Mouse (Mus musculus) intestine, embryonic 16.5 days (tissue): Measurements from ENCODE around the gene Rab3d. TPM values are rescaled to one million over a fixed set of nuclear protein-coding genes. Genes with fewer than 3 reads are reported as not detected.
A peak's percentile ranks its signal among the peaks of the same experiment; 100 is the strongest.

Experiments
- ATAC-seq: fragments of 200-750 bp; cut with Nextera tagmentation; 2 replicates; pipeline ENCODE4 v1.8.0; 2017; ENCODE audit warnings: moderate TSS enrichment, moderate library complexity
- H3K27ac ChIP-seq: fragments of 300-500 bp; sonication (generic); 2 replicates; pipeline ENCODE4 v1.5.1; 2014; ENCODE audit warnings: mild to moderate bottlenecking, low read length
- H3K27me3 ChIP-seq: fragments of 300-500 bp; sonication (generic); replicated peaks from 2 replicates; pipeline ENCODE4 v1.6.1; 2014; ENCODE audit warnings: low read length, control low read depth, mixed read lengths; ENCODE audit not compliant: control insufficient read depth, insufficient read depth
- H3K36me3 ChIP-seq: fragments of 300-500 bp; sonication (generic); 2 replicates; pipeline ENCODE4 v1.6.1; 2014; ENCODE audit warnings: low read length, control low read depth; ENCODE audit not compliant: control insufficient read depth, insufficient read depth
- H3K4me1 ChIP-seq: fragments of 300-500 bp; sonication (generic); 2 replicates; pipeline ENCODE4 v1.6.1; 2014; ENCODE audit warnings: low read length, control low read depth, mixed read lengths; ENCODE audit not compliant: control insufficient read depth, insufficient read depth
- H3K4me2 ChIP-seq: fragments of 300-500 bp; sonication (generic); 2 replicates; pipeline ENCODE4 v1.6.1; 2014; ENCODE audit warnings: low read depth, low read length, control low read depth
- H3K4me3 ChIP-seq: fragments of 300-500 bp; sonication (generic); 2 replicates; pipeline ENCODE4 v1.5.1; 2014; ENCODE audit warnings: mild to moderate bottlenecking, low read length
- H3K9ac ChIP-seq: fragments of 300-500 bp; sonication (generic); 2 replicates; pipeline ENCODE4 v1.6.1; 2014; ENCODE audit warnings: low read depth, low read length
- H3K9me3 ChIP-seq: fragments of 300-500 bp; sonication (generic); 2 replicates; pipeline ENCODE4 v1.6.1; 2016; ENCODE audit warnings: low read length, control low read depth; ENCODE audit not compliant: control insufficient read depth
- WGBS: fragments of 180-500 bp; shearing (Covaris S2); extraction: QIAGEN DNeasy Blood & Tissue Kit; methylation state at CpG from one replicate; pipeline ENCODE4 v1.1.7; 2014; 5-methylcytosine and 5-hydroxymethylcytosine counted together
- polyA plus RNA-seq: library from polyadenylated mRNA; unstranded; fragments of >200 nt; fragmentation: Nextera tagmentation; extraction: Ambion mirVana; gene quantifications from 2 replicates; pipeline ENCODE4 v1.2.1, GENCODE M21; 2015

Rab3d gene
- polyA plus RNA-seq, 1 experiment from 2014 or later: 47.5 TPM

DNA sequence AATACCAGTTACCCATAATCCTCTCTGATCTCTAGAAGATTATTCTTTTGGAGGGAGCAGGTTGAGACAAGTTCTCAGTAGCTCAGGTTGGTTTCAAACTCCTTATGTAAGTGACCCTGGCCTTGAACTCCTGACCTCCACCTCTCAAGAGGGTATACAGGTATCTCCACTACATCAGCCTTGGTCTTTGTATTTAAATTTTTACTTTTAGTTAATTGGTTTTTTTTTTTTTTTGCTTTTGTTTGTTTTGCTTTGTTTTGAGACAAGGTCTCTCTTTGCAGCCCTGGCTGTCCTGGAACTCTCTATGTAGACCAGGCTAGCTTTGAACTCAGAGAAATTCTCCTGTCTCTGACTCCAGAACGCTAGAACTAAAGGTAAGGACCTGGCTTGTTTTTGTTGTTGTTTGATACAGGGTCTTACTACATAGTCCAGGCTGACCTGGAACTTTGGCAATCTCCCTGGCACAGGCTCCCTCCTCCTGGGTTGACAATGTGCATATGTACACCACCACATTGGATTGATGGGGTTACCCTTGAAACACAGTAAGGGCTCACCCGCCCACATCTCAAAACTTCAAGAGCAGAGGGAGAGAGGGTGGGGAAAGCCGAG is 5.6 kb upstream of the Rab3d start:
- no peaks in the 10 kb centered on the region for H3K9me3 ChIP-seq
- no peak overlapping the region for H3K27ac ChIP-seq
- peaks cover 8% of the 10 kb centered on the region for H3K4me1 ChIP-seq
- 0 out of 2 replicates have a peak overlapping the region, but pooled peaks have one; percentile 8 for H3K9ac ChIP-seq
- 52% methylated on average over 3 of the region's 3 CpGs for WGBS
- H3K4me2 ChIP-seq: no peak overlapping the region
- H3K36me3 ChIP-seq: peaks cover 3% of the 10 kb centered on the region; the same call in 1 of the 2 replicates
- no peak overlapping the region for H3K4me3 ChIP-seq
- no peaks in the 10 kb centered on the region for H3K27me3 ChIP-seq
- no peak for ATAC-seq

GRCm38 (mm10) chr9:21923036-21923435 is 5.0 kb upstream of the Rab3d start:
- H3K9me3 ChIP-seq: no peaks in the 10 kb centered on the region
- no peak overlapping the region for H3K4me2 ChIP-seq
- peaks cover 8% of the 10 kb centered on the region for H3K4me1 ChIP-seq
- peaks cover 3% of the 10 kb centered on the region; the same call in 1 of the 2 replicates for H3K36me3 ChIP-seq
- ATAC-seq: no peak
- H3K4me3 ChIP-seq: no peak overlapping the region
- WGBS: 94% methylated on average over 4 of the region's 4 CpGs
- no peaks in the 10 kb centered on the region for H3K27me3 ChIP-seq
- no peak overlapping the region for H3K27ac ChIP-seq
- H3K9ac ChIP-seq: no peak overlapping the region

DNA sequence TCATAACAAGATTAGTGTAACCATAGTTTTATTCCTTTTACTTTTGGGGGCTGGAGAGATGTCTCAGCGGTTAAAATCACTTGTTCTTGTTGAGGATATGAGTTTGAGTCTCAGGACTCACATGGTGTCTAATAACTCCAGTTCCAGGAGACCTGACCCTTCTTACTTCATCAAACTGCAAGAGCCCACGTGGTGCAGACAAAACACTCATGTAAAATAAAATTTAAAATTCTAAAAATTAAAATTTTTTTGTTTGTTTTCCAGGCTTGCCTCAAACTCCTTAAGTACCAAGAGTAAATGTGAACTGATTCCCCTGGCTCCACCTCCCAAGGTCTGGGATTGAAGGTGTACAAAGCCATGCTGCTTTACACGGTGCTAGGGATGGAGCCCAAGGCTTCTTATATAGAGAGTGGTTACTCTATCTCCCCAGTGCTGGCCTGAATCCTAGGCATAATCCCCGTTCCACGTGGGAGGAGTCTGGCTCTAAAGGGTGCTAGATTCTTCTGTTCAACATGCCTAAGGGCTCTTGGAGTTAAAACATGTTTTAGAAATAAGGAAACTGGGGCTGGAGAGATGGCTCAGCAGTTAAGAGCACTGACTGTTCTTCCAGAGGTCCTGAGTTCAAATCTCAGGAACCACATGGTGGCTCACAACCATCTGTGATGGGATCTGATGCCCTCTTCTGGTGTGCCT is 846 bp upstream of the Rab3d start:
- no peak for ATAC-seq
- Histone ChIP-seq H3K4me2 (peak overlapping the region; percentile 97), H3K27me3 (no peaks in the 10 kb centered on the region), H3K4me1 (peaks cover 9% of the 10 kb centered on the region; the same call in 1 of the 2 replicates), H3K27ac (no peak overlapping the region), H3K9ac (no peak overlapping the region), H3K4me3 (peak overlapping the region; percentile 81), H3K36me3 (no peaks in the 10 kb centered on the region), H3K9me3 (no peaks in the 10 kb centered on the region)
- WGBS: 20% methylated on average over 5 of the region's 5 CpGs

DNA sequence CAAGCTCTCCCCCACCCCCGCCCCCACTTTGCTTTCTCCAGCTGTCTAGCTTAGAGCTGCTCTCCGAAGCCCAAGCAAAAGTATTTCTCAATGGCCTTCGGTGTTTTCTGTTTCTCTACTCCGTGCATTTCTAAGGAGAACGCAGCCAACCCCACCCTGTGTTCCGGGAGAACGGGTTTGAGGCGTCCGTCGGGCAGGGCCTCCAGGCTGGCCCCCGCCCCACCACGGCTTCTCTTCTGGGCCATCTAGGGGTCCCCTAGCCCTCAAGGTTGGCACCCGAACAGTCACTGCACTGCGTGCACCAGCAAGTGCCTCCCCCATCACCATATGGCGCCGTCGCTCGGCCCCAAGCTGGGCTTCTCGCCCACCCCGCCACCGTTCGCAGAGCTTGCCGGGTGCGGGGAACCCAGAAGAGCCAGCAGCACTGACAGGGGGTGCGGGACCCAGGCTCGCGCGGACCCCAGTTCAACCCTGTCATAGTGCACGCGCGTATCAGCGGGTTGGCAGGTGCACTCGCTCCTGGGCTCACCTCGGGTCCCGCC is 428 bp downstream of the Rab3d start:
- peak; percentile 58 for ATAC-seq
- H3K9ac ChIP-seq: peak overlapping the region; percentile 81
- H3K27ac ChIP-seq: peak overlapping the region; percentile 77
- H3K4me1 ChIP-seq: peaks cover 9% of the 10 kb centered on the region; the same call in 1 of the 2 replicates
- H3K4me2 ChIP-seq: peak overlapping the region; percentile 97
- 0 out of 2 replicates have a peak, but pooled peaks cover 2% of the 10 kb centered on the region for H3K36me3 ChIP-seq
- WGBS: 2% methylated on average over 35 of the region's 35 CpGs
- H3K27me3 ChIP-seq: no peaks in the 10 kb centered on the region
- H3K9me3 ChIP-seq: no peaks in the 10 kb centered on the region
- peak overlapping the region; percentile 81 for H3K4me3 ChIP-seq

- WGBS: 45% methylated on average over 3 of the region's 3 CpGs
- H3K27ac ChIP-seq: peak overlapping the region; percentile 77
Measured at GRCm38 (mm10) chr9:21916851-21917492, 1.0 kb downstream of the Rab3d start.

GRCm38 (mm10) chr9:21909474-21910223 is 8.3 kb downstream of the Rab3d start:
- no peak for ATAC-seq
- no peak overlapping the region for H3K4me3 ChIP-seq
- no peak overlapping the region for H3K4me2 ChIP-seq
- WGBS: 78% methylated on average over 10 of the region's 10 CpGs
- H3K9ac ChIP-seq: no peak overlapping the region
- no peaks in the 10 kb centered on the region for H3K4me1 ChIP-seq
- no peak overlapping the region for H3K27ac ChIP-seq
- no peaks in the 10 kb centered on the region for H3K27me3 ChIP-seq
- no peaks in the 10 kb centered on the region for H3K9me3 ChIP-seq
- 0 out of 2 replicates have a peak, but pooled peaks cover 2% of the 10 kb centered on the region for H3K36me3 ChIP-seq

More at GRCm38 (mm10) chr9:21916851-21917492, 1.0 kb downstream of the Rab3d start:
- ATAC-seq: peak; percentile 51
- peak overlapping the region; percentile 97 for H3K4me2 ChIP-seq
- peak overlapping the region; percentile 81 for H3K9ac ChIP-seq
- no peaks in the 10 kb centered on the region for H3K27me3 ChIP-seq
- H3K9me3 ChIP-seq: no peaks in the 10 kb centered on the region
- H3K4me1 ChIP-seq: peaks cover 9% of the 10 kb centered on the region; the same call in 1 of the 2 replicates
- 0 out of 2 replicates have a peak, but pooled peaks cover 2% of the 10 kb centered on the region for H3K36me3 ChIP-seq
- H3K4me3 ChIP-seq: peak overlapping the region; percentile 81

DNA sequence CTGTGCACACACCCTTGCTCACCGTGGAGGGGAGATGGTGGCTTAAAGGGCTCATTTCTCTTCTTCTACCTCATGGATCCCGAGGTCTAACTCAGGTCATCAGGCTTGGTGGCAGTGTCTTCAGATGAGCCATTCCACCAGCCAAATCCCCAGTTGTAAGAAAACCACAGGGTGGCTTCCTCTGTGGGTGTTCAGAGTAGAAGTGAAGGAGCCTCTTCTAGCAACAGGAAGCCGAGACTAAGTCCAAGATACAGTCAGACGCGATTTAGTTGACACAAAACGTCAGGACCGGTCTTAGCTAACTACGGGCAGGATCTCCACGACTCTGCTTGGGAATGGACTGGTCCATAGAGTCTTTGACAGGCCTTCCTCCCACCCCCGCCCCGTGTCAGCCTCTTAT is 9.8 kb downstream of the Rab3d start:
- no peak overlapping the region for H3K27ac ChIP-seq
- H3K4me2 ChIP-seq: no peak overlapping the region
- no peaks in the 10 kb centered on the region for H3K4me1 ChIP-seq
- H3K4me3 ChIP-seq: no peak overlapping the region
- H3K36me3 ChIP-seq: 0 out of 2 replicates have a peak, but pooled peaks cover 2% of the 10 kb centered on the region
- no peak for ATAC-seq
- WGBS: 73% methylated on average over 11 of the region's 11 CpGs
- H3K9ac ChIP-seq: no peak overlapping the region
- no peaks in the 10 kb centered on the region for H3K9me3 ChIP-seq
- no peaks in the 10 kb centered on the region for H3K27me3 ChIP-seq

GRCm38 (mm10) chr9:21904031-21904430 is 14.0 kb downstream of the Rab3d start:
- H3K9me3 ChIP-seq: no peaks in the 10 kb centered on the region

More at GRCm38 (mm10) chr9:21904031-21904430, 14.0 kb downstream of the Rab3d start:
- H3K27ac ChIP-seq: no peak overlapping the region
- ATAC-seq: no peak
- H3K27me3 ChIP-seq: no peaks in the 10 kb centered on the region
- no peak overlapping the region for H3K9ac ChIP-seq
- no peaks in the 10 kb centered on the region for H3K36me3 ChIP-seq
- H3K4me3 ChIP-seq: no peak overlapping the region
- H3K4me2 ChIP-seq: no peak overlapping the region
- H3K4me1 ChIP-seq: no peaks in the 10 kb centered on the region
- WGBS: 84% methylated on average over 4 of the region's 4 CpGs
